Mouse (Mus musculus) lung, postnatal 0 days (tissue): Measurements from ENCODE around the gene Fam178b.

Source experiments
- CTCF ChIP-seq: IDR thresholded peaks from 2 replicates; pipeline ENCODE4 v1.5.1; 2016; ENCODE audit warnings: antibody characterized with exemption, mild to moderate bottlenecking
- EP300 ChIP-seq: IDR thresholded peaks from 2 replicates; pipeline ENCODE4 v1.6.1; 2016; ENCODE audit warnings: antibody characterized with exemption, mild to moderate bottlenecking, control low read depth

DNA sequence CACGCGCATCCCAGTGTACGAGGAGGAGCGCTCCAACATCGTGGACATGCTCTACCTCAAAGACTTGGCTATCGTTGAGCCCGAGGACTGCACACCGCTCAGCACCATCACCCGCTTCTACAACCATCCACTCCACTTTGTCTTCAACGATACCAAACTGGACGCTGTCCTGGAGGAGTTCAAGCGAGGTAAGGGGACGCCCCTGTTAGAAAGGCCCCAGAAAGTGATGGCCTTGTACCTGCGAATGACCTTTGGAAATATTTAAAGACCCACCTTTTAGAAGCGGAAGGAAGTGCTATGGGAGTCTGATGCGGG lies 170.1 kb downstream of the Fam178b start:
- TF ChIP-seq CTCF (no peak), EP300 (no peak)
